Mouse (Mus musculus) intestine, embryonic 14.5 days (tissue): Measurements from ENCODE around the gene Olfr156. TPM values are rescaled to one million over a fixed set of nuclear protein-coding genes. Genes with fewer than 3 reads are reported as not detected.

Source experiments
- ATAC-seq: fragments of 200-750 bp; cut with Nextera tagmentation; replicated peaks from 2 replicates; pipeline ENCODE4 v1.8.0; 2017; ENCODE audit warnings: low read depth, moderate number of reproducible peaks, moderate TSS enrichment, moderate library complexity; ENCODE audit not compliant: low FRiP score, low TSS enrichment
- DNase-seq: peaks from one replicate; pipeline ENCODE4 v3.0.0-alpha.2; 2018; ENCODE audit warnings: low spot score
- H3K27ac ChIP-seq: fragments of 300-500 bp; sonication (generic); 2 replicates; pipeline ENCODE4 v1.5.1; 2014; ENCODE audit warnings: low read depth, mild to moderate bottlenecking, control low read depth
- H3K27me3 ChIP-seq: fragments of 300-500 bp; sonication (generic); replicated peaks from 2 replicates; pipeline ENCODE4 v1.6.1; 2014; ENCODE audit warnings: low read length, control low read depth; ENCODE audit not compliant: control insufficient read depth, insufficient read depth
- H3K36me3 ChIP-seq: fragments of 300-500 bp; sonication (generic); 2 replicates; pipeline ENCODE4 v1.6.1; 2014; ENCODE audit warnings: low read length, control low read depth; ENCODE audit not compliant: control insufficient read depth, insufficient read depth
- H3K4me1 ChIP-seq: fragments of 300-500 bp; sonication (generic); replicated peaks from 2 replicates; pipeline ENCODE4 v1.6.1; 2014; ENCODE audit warnings: low read length, control low read depth, mixed read lengths; ENCODE audit not compliant: control insufficient read depth, insufficient read depth
- H3K4me2 ChIP-seq: fragments of 300-500 bp; sonication (generic); 2 replicates; pipeline ENCODE4 v1.6.1; 2014; ENCODE audit warnings: low read length
- H3K4me3 ChIP-seq: fragments of 300-500 bp; sonication (generic); 2 replicates; pipeline ENCODE4 v1.5.1; 2014; ENCODE audit warnings: low read depth, low read length, control low read depth, mixed read lengths
- H3K9ac ChIP-seq: fragments of 300-500 bp; sonication (generic); 2 replicates; pipeline ENCODE4 v1.6.1; 2014; ENCODE audit warnings: mild to moderate bottlenecking, low read length
- H3K9me3 ChIP-seq: fragments of 300-500 bp; sonication (generic); 2 replicates; pipeline ENCODE4 v1.6.1; 2016; ENCODE audit warnings: low read length, control low read depth; ENCODE audit not compliant: control insufficient read depth
- WGBS: fragments of 180-500 bp; shearing (Covaris S2); extraction: QIAGEN DNeasy Blood & Tissue Kit; methylation state at CpG from one replicate; pipeline ENCODE4 v1.1.7; 2014; 5-methylcytosine and 5-hydroxymethylcytosine counted together
- polyA plus RNA-seq: library from polyadenylated mRNA; unstranded; fragments of >200 nt; fragmentation: Nextera tagmentation; extraction: Ambion mirVana; gene quantifications from 2 replicates; pipeline ENCODE4 v1.2.1, GENCODE M21; 2014

Gene Olfr156
- not detected in 2 replicates for polyA plus RNA-seq

GRCm38 (mm10) chr4:43823845-43824337 lies at the start of gene Olfr156:
TSS of gene Olfr156 (minus strand) at chr4:43823895.
- no peaks in the 10 kb centered on the region for H3K27me3 ChIP-seq
- H3K4me3 ChIP-seq = no peak within 1 kb of the TSS
- no peak within 1 kb of the TSS for H3K9ac ChIP-seq
- peak; percentile 64 for DNase-seq
- no peaks in the 10 kb centered on the region for H3K4me1 ChIP-seq
- ATAC-seq = no peak
- WGBS = 10% methylated on average over 7 of the region's 7 CpGs
- no peaks in the 10 kb centered on the region for H3K9me3 ChIP-seq
- H3K4me2 ChIP-seq = no peak within 1 kb of the TSS
- H3K36me3 ChIP-seq = no peaks in the 10 kb centered on the region
- no peak within 1 kb of the TSS for H3K27ac ChIP-seq

DNA sequence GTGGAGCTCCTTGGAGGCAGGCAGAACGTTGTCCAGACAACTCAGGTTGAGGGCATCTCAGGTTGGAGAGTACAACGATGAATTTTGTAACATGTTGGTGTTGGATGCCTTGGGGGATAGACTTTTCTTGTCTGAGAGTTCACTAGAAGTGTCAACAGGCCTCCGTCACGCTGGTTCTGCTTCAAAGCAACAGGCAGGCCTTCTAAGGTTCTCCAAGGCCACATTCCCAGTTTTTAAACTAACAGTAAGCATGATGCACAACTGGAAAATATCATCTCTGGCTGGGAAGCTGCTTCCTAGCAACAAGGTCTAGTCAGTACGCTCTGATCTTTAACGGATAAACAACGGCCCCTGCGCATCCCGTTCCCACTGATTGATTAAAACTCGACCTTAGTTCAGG lies 46.1 kb upstream of the Olfr156 start:
- Histone ChIP-seq H3K4me2 (no peak overlapping the region), H3K9me3 (no peaks in the 10 kb centered on the region), H3K4me1 (peaks cover 3% of the 10 kb centered on the region; the same call in 1 of the 2 replicates), H3K27me3 (no peaks in the 10 kb centered on the region), H3K9ac (no peak overlapping the region), H3K4me3 (no peak overlapping the region), H3K27ac (no peak overlapping the region), H3K36me3 (no peaks in the 10 kb centered on the region)
- ATAC-seq (no peak), DNase-seq (peak; percentile 21)
- 68% methylated on average over 10 of the region's 10 CpGs for WGBS

DNA sequence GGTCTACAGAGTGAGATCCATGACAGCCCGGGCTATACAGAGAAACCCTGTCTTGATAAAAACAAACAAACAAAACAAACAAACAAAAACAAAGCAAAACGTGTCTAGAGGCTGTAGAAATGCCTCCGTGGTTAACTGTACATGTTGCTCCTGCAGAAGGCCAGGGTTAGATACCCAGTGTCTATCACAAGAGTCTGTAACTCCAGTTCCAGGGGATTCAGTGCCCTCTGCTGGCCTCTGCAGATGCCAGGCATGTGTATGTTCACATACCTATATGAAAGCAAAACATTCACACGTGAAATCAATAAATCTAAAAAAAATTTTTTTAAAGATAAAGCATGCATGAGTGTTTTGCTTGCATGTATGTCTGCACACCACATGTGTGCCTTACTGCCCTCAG lies 39.6 kb upstream of the Olfr156 start:
- Histone ChIP-seq H3K27ac (no peak overlapping the region), H3K9ac (no peak overlapping the region), H3K4me3 (no peak overlapping the region), H3K9me3 (no peaks in the 10 kb centered on the region), H3K4me2 (no peak overlapping the region), H3K27me3 (no peaks in the 10 kb centered on the region), H3K36me3 (no peaks in the 10 kb centered on the region), H3K4me1 (no peaks in the 10 kb centered on the region)
- no peak for DNase-seq
- 65% methylated on average over 4 of the region's 4 CpGs for WGBS
- ATAC-seq = no peak

GRCm38 (mm10) chr4:43860744-43861519 lies 37.2 kb upstream of the Olfr156 start:
- 17% methylated on average over 14 of the region's 14 CpGs for WGBS
- ATAC-seq = no peak
- no peak overlapping the region for H3K27ac ChIP-seq
- no peaks in the 10 kb centered on the region for H3K27me3 ChIP-seq
- peak; percentile 86 for DNase-seq
- no peaks in the 10 kb centered on the region for H3K4me1 ChIP-seq
- H3K9me3 ChIP-seq = no peaks in the 10 kb centered on the region
- H3K4me2 ChIP-seq = no peak overlapping the region
- no peak overlapping the region for H3K9ac ChIP-seq
- H3K4me3 ChIP-seq = no peak overlapping the region
- H3K36me3 ChIP-seq = no peaks in the 10 kb centered on the region

DNA sequence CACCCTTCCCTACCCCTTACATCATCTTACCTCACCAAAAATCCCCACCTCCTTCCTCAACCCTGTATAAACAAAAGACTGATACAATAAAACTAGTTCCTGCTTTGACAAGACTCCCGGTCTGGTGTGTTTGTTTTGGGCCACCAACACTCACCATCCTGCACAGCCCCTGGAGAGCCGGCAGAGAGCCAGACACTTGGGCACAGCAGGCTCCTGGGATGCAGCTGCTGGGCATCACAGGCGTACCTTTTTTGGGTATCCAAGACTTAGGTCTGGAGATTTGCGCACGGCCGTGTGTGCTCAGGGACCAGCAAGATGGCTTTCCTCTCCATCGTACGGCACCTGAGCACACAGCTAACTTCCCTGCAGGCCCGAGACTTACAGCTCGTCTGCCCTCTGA lies 36.2 kb upstream of the Olfr156 start:
- Histone ChIP-seq H3K9me3 (no peaks in the 10 kb centered on the region), H3K27me3 (no peaks in the 10 kb centered on the region), H3K4me2 (no peak overlapping the region), H3K4me1 (no peaks in the 10 kb centered on the region), H3K36me3 (no peaks in the 10 kb centered on the region), H3K9ac (no peak overlapping the region), H3K4me3 (no peak overlapping the region), H3K27ac (no peak overlapping the region)
- ATAC-seq (no peak), DNase-seq (no peak)
- WGBS = 72% methylated on average over 10 of the region's 10 CpGs

- H3K4me1 ChIP-seq = no peaks in the 10 kb centered on the region
- H3K36me3 ChIP-seq = no peaks in the 10 kb centered on the region
- H3K4me3 ChIP-seq = no peak overlapping the region
- WGBS = 72% methylated on average over 8 of the region's 8 CpGs
- DNase-seq (no peak), ATAC-seq (no peak)
- no peak overlapping the region for H3K9ac ChIP-seq
- H3K9me3 ChIP-seq = no peaks in the 10 kb centered on the region
- H3K27ac ChIP-seq = no peak overlapping the region
- H3K4me2 ChIP-seq = no peak overlapping the region
- no peaks in the 10 kb centered on the region for H3K27me3 ChIP-seq
Observed at GRCm38 (mm10) chr4:43854101-43854500, 30.4 kb upstream of the Olfr156 start.

DNA sequence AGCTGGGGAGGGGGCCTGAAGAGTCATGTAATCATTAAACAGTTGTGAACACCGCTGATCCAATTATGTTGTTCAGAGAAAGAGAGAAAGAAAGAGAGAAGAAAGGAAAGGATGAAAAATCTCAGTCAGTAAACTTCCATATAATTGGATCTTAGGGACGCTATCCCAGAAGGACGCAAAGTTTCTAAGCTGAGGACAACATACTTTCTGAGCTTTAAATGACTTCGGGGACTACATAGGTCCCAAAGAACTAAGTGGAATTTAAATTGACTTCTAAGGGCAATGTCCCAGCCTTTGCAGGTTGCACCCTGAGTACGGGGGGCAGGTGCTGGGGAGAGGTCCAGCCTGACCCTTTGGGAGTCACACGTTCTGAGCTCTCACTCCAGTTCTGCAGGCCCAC lies 27.6 kb upstream of the Olfr156 start, which contains the start of gene Olfr155:
Gene Olfr155, plus strand, starts transcription at position 301 of the 400 bp plus-strand sequence.
- ATAC-seq (no peak), DNase-seq (no peak)
- Histone ChIP-seq H3K4me2 (no peak within 1 kb of the TSS), H3K27me3 (no peaks in the 10 kb centered on the region), H3K4me3 (no peak within 1 kb of the TSS), H3K9me3 (no peaks in the 10 kb centered on the region), H3K4me1 (no peaks in the 10 kb centered on the region), H3K27ac (no peak within 1 kb of the TSS), H3K36me3 (no peaks in the 10 kb centered on the region), H3K9ac (no peak within 1 kb of the TSS)
- 82% methylated on average over 6 of the region's 6 CpGs for WGBS

DNA sequence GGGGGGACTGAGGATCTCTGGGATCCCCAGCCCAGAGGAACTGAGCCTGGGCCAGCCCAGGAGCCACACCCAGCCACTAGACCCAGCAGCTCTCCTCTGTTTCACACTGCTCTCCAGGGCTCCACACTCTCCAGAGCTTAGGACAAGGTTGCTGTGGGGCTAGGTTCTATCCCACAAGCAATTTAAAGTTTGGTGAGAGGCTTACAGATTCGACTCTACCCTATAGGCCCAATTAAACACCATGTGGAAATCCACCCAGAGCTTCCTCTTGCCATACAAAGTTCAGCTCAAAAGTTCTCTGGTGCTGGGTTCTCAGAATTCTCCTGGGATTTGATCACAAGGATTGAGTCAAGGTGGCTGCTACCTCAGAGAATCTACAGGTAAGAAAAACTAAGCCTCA lies 16.4 kb upstream of the Olfr156 start, which contains the start of gene Olfr157:
Gene Olfr157, minus strand, starts transcription at position 101 of the 400 bp plus-strand sequence.
- no peak within 1 kb of the TSS for H3K9ac ChIP-seq
- H3K4me3 ChIP-seq = no peak within 1 kb of the TSS
- no peak for DNase-seq
- H3K4me2 ChIP-seq = no peak within 1 kb of the TSS
- no peaks in the 10 kb centered on the region for H3K36me3 ChIP-seq
- ATAC-seq = no peak
- 0 out of 2 replicates have a peak, but pooled peaks cover 3% of the 10 kb centered on the region for H3K9me3 ChIP-seq
- no peaks in the 10 kb centered on the region for H3K4me1 ChIP-seq
- no peak within 1 kb of the TSS for H3K27ac ChIP-seq
- WGBS = 71% methylated on average over 1 of the region's 1 CpGs
- no peaks in the 10 kb centered on the region for H3K27me3 ChIP-seq

DNA sequence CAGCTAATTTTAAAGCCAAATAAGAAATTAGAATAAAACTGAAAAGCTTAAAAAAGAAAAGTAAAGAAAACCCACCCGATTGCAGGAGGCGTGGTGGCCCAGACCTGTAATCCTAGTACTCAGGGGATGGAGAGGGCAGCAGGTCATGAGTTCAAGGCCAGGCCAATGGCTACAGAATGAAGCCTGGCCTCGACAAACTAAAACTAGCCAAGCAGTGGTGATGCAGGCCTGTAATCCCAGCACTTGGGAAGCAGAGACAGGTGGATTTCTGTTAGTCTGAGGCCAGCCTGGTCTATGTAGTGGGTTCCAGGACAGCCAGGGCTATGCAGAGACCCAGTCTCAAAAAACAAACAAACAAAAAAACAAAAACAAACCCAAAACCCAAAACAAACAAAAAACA lies 14.6 kb upstream of the Olfr156 start:
- Histone ChIP-seq H3K27ac (no peak overlapping the region), H3K9me3 (0 out of 2 replicates have a peak, but pooled peaks cover 3% of the 10 kb centered on the region), H3K36me3 (no peaks in the 10 kb centered on the region), H3K9ac (no peak overlapping the region), H3K4me3 (no peak overlapping the region), H3K4me1 (no peaks in the 10 kb centered on the region), H3K27me3 (no peaks in the 10 kb centered on the region), H3K4me2 (no peak overlapping the region)
- WGBS = 60% methylated on average over 3 of the region's 3 CpGs
- DNase-seq = no peak
- no peak for ATAC-seq
